Mouse (Mus musculus) gastrocnemius, postnatal 4 days (tissue): ENCODE measurements around the gene Vmn2r89. TPM values are rescaled to one million over a fixed set of nuclear protein-coding genes. Genes with fewer than 3 reads are reported as not detected.
"Not testable (repeated sequence)": the region's sequence is repeated elsewhere in the genome, so short reads cannot be mapped to it uniquely, and the experiment has no call there.

Experiments
- DNase-seq, 2 experiments: peaks; one replicate each; pipeline ENCODE4 v3.0.0; 2021 to 2022; ENCODE audit warnings: low spot score in 2 of 2, mixed read lengths in 2 of 2
- long read RNA-seq, 2 experiments: library from polyadenylated mRNA; stranded (forward); transcript quantifications; one replicate each; pipeline ENCODE4 v2.0.0; 2021
- total RNA-seq, 2 experiments: library from RNA; stranded (reverse); gene quantifications; 2 replicates each; pipeline ENCODE4 v1.2.3; 2021

Gene Vmn2r89
- not detected for total RNA-seq
- long read RNA-seq, experiment 1 = 0 reads
- long read RNA-seq, experiment 2 = 0 reads

GRCm38 (mm10) chr14:51451557-51451956 is at the start of gene Vmn2r89:
TSS of gene Vmn2r89 (plus strand) at chr14:51451857.
- not testable (repeated sequence) for DNase-seq

- DNase-seq = no peak
These were observed 41.1 kb upstream of the Vmn2r89 start, which contains the start of gene Vmn2r88 for GRCm38 (mm10) chr14:51410520-51410919. TSS of gene Vmn2r88 (plus strand) at chr14:51410820.

GRCm38 (mm10) chr14:51423885-51424284 is 27.8 kb upstream of the Vmn2r89 start:
- no peak for DNase-seq

- DNase-seq = not testable (repeated sequence)
These were observed 21.5 kb upstream of the Vmn2r89 start for GRCm38 (mm10) chr14:51430138-51430537.

GRCm38 (mm10) chr14:51434546-51434945 is 17.1 kb upstream of the Vmn2r89 start:
- peak in 1 of 2 experiments; percentile 18 for DNase-seq

- DNase-seq = no peak
These were observed 16.6 kb upstream of the Vmn2r89 start for GRCm38 (mm10) chr14:51435020-51435419.

GRCm38 (mm10) chr14:51438955-51439354 is 12.7 kb upstream of the Vmn2r89 start:
- no peak for DNase-seq

GRCm38 (mm10) chr14:51480278-51480677 is 28.6 kb downstream of the Vmn2r89 start:
- not testable (repeated sequence) for DNase-seq

GRCm38 (mm10) chr14:51481332-51482015 is 29.8 kb downstream of the Vmn2r89 start:
- not testable (repeated sequence) for DNase-seq

- DNase-seq = no peak
These were observed 30.5 kb downstream of the Vmn2r89 start for GRCm38 (mm10) chr14:51482051-51482715.

- not testable (repeated sequence) for DNase-seq
These were observed 31.3 kb downstream of the Vmn2r89 start for GRCm38 (mm10) chr14:51482971-51483381.

GRCm38 (mm10) chr14:51483671-51484070 is 32.0 kb downstream of the Vmn2r89 start:
- DNase-seq = no peak

- DNase-seq = no peak
These were observed 34.5 kb downstream of the Vmn2r89 start for GRCm38 (mm10) chr14:51486111-51486510.

GRCm38 (mm10) chr14:51495781-51496180 is 44.1 kb downstream of the Vmn2r89 start:
- DNase-seq = no peak

GRCm38 (mm10) chr14:51496955-51497354 is 45.3 kb downstream of the Vmn2r89 start:
- DNase-seq = no peak

- no peak for DNase-seq
These were observed 46.3 kb downstream of the Vmn2r89 start for GRCm38 (mm10) chr14:51497958-51498357.

- DNase-seq = no peak
These were observed 48.1 kb downstream of the Vmn2r89 start for GRCm38 (mm10) chr14:51499707-51500275.

GRCm38 (mm10) chr14:51500461-51500860 is 48.8 kb downstream of the Vmn2r89 start:
- DNase-seq = no peak

GRCm38 (mm10) chr14:51507416-51507815 is 55.8 kb downstream of the Vmn2r89 start:
- no peak for DNase-seq
